Mouse (Mus musculus) embryonic facial prominence, embryonic 10.5 days (tissue): ENCODE results near the gene Lclat1. TPM values are rescaled to one million over a fixed set of nuclear protein-coding genes. Genes with fewer than 3 reads are reported as not detected.
"Not testable (repeated sequence)": the region's sequence is repeated elsewhere in the genome, so short reads cannot be mapped to it uniquely, and the experiment has no call there.

ENCODE experiments used
- DNase-seq: peaks from one replicate; pipeline ENCODE4 v3.0.0-alpha.2; 2017; ENCODE audit warnings: low spot score
- H3K27ac ChIP-seq: fragments of 300-500 bp; sonication (generic); replicated peaks from 2 replicates; pipeline ENCODE4 v1.5.1; 2016; ENCODE audit warnings: mild to moderate bottlenecking
- H3K27me3 ChIP-seq: fragments of 300-500 bp; sonication (generic); replicated peaks from 2 replicates; pipeline ENCODE4 v1.6.1; 2016; ENCODE audit warnings: low read depth, mild to moderate bottlenecking; ENCODE audit not compliant: poor library complexity, severe bottlenecking
- H3K36me3 ChIP-seq: fragments of 300-500 bp; sonication (generic); replicated peaks from 2 replicates; pipeline ENCODE4 v1.6.1; 2016; ENCODE audit warnings: mild to moderate bottlenecking, moderate library complexity
- H3K4me1 ChIP-seq: fragments of 300-500 bp; sonication (generic); 2 replicates; pipeline ENCODE4 v1.6.1; 2016
- H3K4me3 ChIP-seq: fragments of 300-500 bp; sonication (generic); 2 replicates; pipeline ENCODE4 v1.5.1; 2016; ENCODE audit warnings: mild to moderate bottlenecking, moderate library complexity
- H3K9me3 ChIP-seq: fragments of 300-500 bp; sonication (generic); 2 replicates; pipeline ENCODE4 v1.6.1; 2016; ENCODE audit warnings: mild to moderate bottlenecking
- WGBS: fragments of 180-500 bp; shearing (Covaris S2); methylation state at CpG from one replicate; pipeline ENCODE4 v1.1.7; 2016; 5-methylcytosine and 5-hydroxymethylcytosine counted together
- polyA plus RNA-seq: library from polyadenylated mRNA; unstranded; fragments of >200 nt; fragmentation: Nextera tagmentation; extraction: Ambion mirVana; gene quantifications from 2 replicates; pipeline ENCODE4 v1.2.1, GENCODE M21; 2016

Gene Lclat1
- polyA plus RNA-seq, 1 experiment from 2014 or later, result 11.3 TPM

- no peaks in the 10 kb centered on the region for H3K27me3 ChIP-seq
- H3K27ac ChIP-seq, result no peak overlapping the region
- H3K4me3 ChIP-seq, result no peak overlapping the region
- DNase-seq, result no peak
- H3K4me1 ChIP-seq, result no peaks in the 10 kb centered on the region
- no peaks in the 10 kb centered on the region for H3K9me3 ChIP-seq
- no peaks in the 10 kb centered on the region for H3K36me3 ChIP-seq
- 84% methylated on average over 5 of the region's 5 CpGs for WGBS
Measured at GRCm38 (mm10) chr17:73120545-73120944, 12.8 kb downstream of the Lclat1 start.

GRCm38 (mm10) chr17:73121726-73122125 lies 13.9 kb downstream of the Lclat1 start:
- 85% methylated on average over 2 of the region's 2 CpGs for WGBS
- H3K27ac ChIP-seq, result no peak overlapping the region
- no peak overlapping the region for H3K4me3 ChIP-seq
- no peak for DNase-seq
- H3K4me1 ChIP-seq, result no peaks in the 10 kb centered on the region
- H3K9me3 ChIP-seq, result no peaks in the 10 kb centered on the region
- H3K27me3 ChIP-seq, result no peaks in the 10 kb centered on the region
- H3K36me3 ChIP-seq, result no peaks in the 10 kb centered on the region

- WGBS, result 75% methylated on average over 2 of the region's 2 CpGs
- DNase-seq, result no peak
- H3K27me3 ChIP-seq, result no peaks in the 10 kb centered on the region
- H3K4me1 ChIP-seq, result no peaks in the 10 kb centered on the region
- H3K36me3 ChIP-seq, result no peaks in the 10 kb centered on the region
- no peak overlapping the region for H3K4me3 ChIP-seq
- no peak overlapping the region for H3K27ac ChIP-seq
- no peaks in the 10 kb centered on the region for H3K9me3 ChIP-seq
Measured at GRCm38 (mm10) chr17:73126349-73126748, 18.6 kb downstream of the Lclat1 start.

- Histone ChIP-seq H3K4me3 (no peak overlapping the region), H3K4me1 (no peaks in the 10 kb centered on the region), H3K9me3 (no peaks in the 10 kb centered on the region), H3K27me3 (no peaks in the 10 kb centered on the region), H3K36me3 (no peaks in the 10 kb centered on the region), H3K27ac (no peak overlapping the region)
- DNase-seq, result no peak
Measured at GRCm38 (mm10) chr17:73126903-73127302, 19.1 kb downstream of the Lclat1 start.

GRCm38 (mm10) chr17:73136562-73137484 lies 29.0 kb downstream of the Lclat1 start:
- Histone ChIP-seq H3K27me3 (no peaks in the 10 kb centered on the region), H3K4me1 (no peaks in the 10 kb centered on the region), H3K4me3 (no peak overlapping the region), H3K36me3 (no peaks in the 10 kb centered on the region), H3K9me3 (no peaks in the 10 kb centered on the region), H3K27ac (no peak overlapping the region)
- no peak for DNase-seq
- WGBS, result 92% methylated on average over 5 of the region's 5 CpGs

GRCm38 (mm10) chr17:73138217-73138616 lies 30.4 kb downstream of the Lclat1 start:
- no peak for DNase-seq
- 91% methylated on average over 3 of the region's 3 CpGs for WGBS
- Histone ChIP-seq H3K36me3 (no peaks in the 10 kb centered on the region), H3K4me1 (no peaks in the 10 kb centered on the region), H3K9me3 (no peaks in the 10 kb centered on the region), H3K27me3 (no peaks in the 10 kb centered on the region), H3K27ac (no peak overlapping the region), H3K4me3 (no peak overlapping the region)

- Histone ChIP-seq H3K4me3 (no peak overlapping the region), H3K27me3 (no peaks in the 10 kb centered on the region), H3K27ac (no peak overlapping the region), H3K9me3 (no peaks in the 10 kb centered on the region), H3K36me3 (no peaks in the 10 kb centered on the region), H3K4me1 (no peaks in the 10 kb centered on the region)
- no peak for DNase-seq
- 94% methylated on average over 4 of the region's 4 CpGs for WGBS
Measured at GRCm38 (mm10) chr17:73142029-73142428, 34.2 kb downstream of the Lclat1 start.

- no peak overlapping the region for H3K27ac ChIP-seq
- H3K9me3 ChIP-seq, result no peaks in the 10 kb centered on the region
- no peaks in the 10 kb centered on the region for H3K27me3 ChIP-seq
- 68% methylated on average over 2 of the region's 2 CpGs for WGBS
- no peak overlapping the region for H3K4me3 ChIP-seq
- no peaks in the 10 kb centered on the region for H3K4me1 ChIP-seq
- no peaks in the 10 kb centered on the region for H3K36me3 ChIP-seq
- no peak for DNase-seq
Measured at GRCm38 (mm10) chr17:73142445-73142844, 34.7 kb downstream of the Lclat1 start.

GRCm38 (mm10) chr17:73145426-73145825 lies 37.6 kb downstream of the Lclat1 start:
- no peak for DNase-seq
- Histone ChIP-seq H3K27ac (no peak overlapping the region), H3K27me3 (no peaks in the 10 kb centered on the region), H3K4me1 (no peaks in the 10 kb centered on the region), H3K9me3 (no peaks in the 10 kb centered on the region), H3K36me3 (no peaks in the 10 kb centered on the region), H3K4me3 (no peak overlapping the region)
- 92% methylated on average over 2 of the region's 2 CpGs for WGBS

- no peak overlapping the region for H3K27ac ChIP-seq
- no peaks in the 10 kb centered on the region for H3K36me3 ChIP-seq
- WGBS, result 87% methylated on average over 2 of the region's 2 CpGs
- H3K4me3 ChIP-seq, result no peak overlapping the region
- H3K4me1 ChIP-seq, result no peaks in the 10 kb centered on the region
- H3K9me3 ChIP-seq, result no peaks in the 10 kb centered on the region
- no peak for DNase-seq
- no peaks in the 10 kb centered on the region for H3K27me3 ChIP-seq
Measured at GRCm38 (mm10) chr17:73148607-73149006, 40.8 kb downstream of the Lclat1 start.

- H3K9me3 ChIP-seq, H3K27ac ChIP-seq, H3K36me3 ChIP-seq, H3K4me3 ChIP-seq, DNase-seq, H3K4me1 ChIP-seq, H3K27me3 ChIP-seq: not testable (repeated sequence)
- 96% methylated on average over 3 of the region's 3 CpGs for WGBS
Measured at GRCm38 (mm10) chr17:73152790-73153525, 45.2 kb downstream of the Lclat1 start.

GRCm38 (mm10) chr17:73153672-73154071 lies 45.9 kb downstream of the Lclat1 start:
- H3K36me3 ChIP-seq, result no peaks in the 10 kb centered on the region
- H3K27ac ChIP-seq, result no peak overlapping the region
- no peaks in the 10 kb centered on the region for H3K27me3 ChIP-seq
- no peaks in the 10 kb centered on the region for H3K4me1 ChIP-seq
- WGBS, result 97% methylated on average over 2 of the region's 2 CpGs
- H3K4me3 ChIP-seq, result no peak overlapping the region
- H3K9me3 ChIP-seq, result no peaks in the 10 kb centered on the region
- DNase-seq, result no peak

GRCm38 (mm10) chr17:73156606-73157005 lies 48.8 kb downstream of the Lclat1 start:
- H3K4me3 ChIP-seq, result no peak overlapping the region
- no peaks in the 10 kb centered on the region for H3K36me3 ChIP-seq
- no peaks in the 10 kb centered on the region for H3K4me1 ChIP-seq
- H3K9me3 ChIP-seq, result no peaks in the 10 kb centered on the region
- WGBS, result 89% methylated on average over 1 of the region's 1 CpGs
- no peak for DNase-seq
- H3K27me3 ChIP-seq, result no peaks in the 10 kb centered on the region
- H3K27ac ChIP-seq, result no peak overlapping the region
